Mouse (Mus musculus): ENCODE results near the gene Slc16a14.
A peak's percentile ranks its signal among the peaks of the same experiment; 100 is the strongest.

The Slc16a14 gene

DNA sequence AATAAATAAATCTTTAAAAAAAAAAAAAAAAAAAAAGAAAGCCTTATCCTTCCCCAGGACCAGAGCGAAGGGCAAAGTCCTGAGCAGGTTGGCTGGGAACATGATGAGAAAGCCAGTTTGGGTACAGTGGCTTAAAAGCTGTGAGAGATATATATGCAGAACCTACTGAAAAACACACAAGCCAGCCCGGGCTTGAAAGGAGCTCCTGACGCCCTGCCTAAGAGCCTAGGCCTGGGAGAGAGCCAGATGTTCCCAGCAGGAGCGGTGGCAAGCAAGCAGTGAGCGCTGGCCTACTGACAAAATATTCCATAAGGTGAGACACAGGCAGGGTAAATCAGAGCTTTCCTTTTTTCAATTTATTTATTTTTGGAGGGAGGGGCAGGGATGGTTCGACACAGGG, 68.7 kb downstream of the Slc16a14 start:
- peak in 1 of 2 experiments; percentile 7 for DNase-seq

DNA sequence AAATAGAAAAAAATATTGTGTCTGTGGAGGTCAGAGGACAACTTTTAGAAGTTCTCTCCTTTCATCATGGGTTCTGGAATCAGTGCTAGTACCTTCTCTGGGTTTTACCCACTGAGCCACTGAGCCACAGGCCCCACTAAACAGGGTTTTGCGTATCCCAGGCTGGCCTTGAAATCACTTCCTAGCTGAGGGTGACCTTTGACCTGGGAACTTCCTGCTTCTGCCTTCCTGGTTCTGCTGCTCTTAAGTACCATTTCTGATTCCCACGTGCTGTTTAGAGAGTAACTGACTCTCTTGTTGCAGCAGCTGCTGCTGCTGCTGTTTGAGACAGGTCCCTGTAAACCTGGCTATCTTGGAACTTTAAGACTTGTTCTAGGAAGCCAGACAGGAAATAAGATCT, 70.3 kb downstream of the Slc16a14 start:
- no peak for DNase-seq

DNA sequence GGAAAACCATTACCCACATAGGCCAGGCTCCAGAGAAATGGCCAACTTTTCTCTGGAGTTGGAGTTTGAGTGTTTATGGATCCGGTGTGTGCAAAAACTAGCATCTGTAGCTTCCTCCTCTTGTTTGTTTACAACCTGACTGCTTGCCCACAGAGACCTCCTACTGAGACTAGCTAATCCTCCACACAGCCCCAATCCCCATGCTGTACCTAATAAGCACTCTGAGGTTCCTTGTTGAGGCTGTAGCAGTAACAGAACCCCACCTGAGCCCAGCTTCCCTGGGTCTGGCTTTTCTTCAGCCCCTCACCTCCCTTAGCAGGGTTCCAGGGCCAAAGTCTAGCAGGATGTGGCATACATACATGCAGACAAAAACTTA, 73.7 kb downstream of the Slc16a14 start:
- no peak for DNase-seq

DNA sequence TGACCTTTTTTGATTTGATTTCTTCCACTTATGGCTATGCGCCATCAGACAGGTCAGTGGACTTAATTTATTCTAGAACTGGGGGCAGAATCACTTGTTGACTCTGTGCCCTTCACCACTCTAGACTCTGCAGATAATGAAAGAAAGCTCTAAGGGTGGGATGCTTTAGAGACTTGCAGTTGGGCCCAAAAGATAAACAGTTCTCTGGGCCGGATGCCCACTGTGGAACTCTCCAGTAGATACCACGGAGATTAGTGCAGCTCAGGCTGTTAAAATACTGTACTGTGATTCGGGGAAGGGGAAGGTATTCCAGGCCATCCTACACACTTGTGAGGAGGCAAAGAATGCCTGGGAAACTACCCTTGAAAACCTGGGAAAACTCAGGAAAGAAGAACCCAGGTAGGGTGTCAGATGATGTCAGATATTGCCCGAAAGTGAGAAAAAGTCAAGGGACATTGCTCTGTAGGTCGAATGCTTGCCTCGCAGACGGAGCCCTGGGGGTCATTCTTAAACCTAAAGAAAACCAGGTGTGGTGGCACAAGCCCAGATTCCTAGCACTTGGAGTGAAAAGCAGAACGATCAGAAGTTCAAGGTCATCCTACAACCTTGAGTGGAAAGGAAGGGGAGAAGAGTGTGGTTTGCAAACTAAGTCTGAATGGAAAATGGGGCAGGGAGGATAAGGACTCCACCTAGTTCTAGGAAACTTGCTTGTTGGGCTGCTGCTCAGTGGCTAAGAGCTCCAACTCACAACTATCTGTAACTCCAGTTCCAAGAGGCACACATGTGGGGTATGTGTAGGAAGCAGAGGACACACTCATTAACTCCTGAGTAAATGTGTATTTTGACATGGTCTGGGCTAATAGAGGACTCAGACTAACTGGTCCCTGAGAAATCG, 74.3 kb downstream of the Slc16a14 start:
- no peak for DNase-seq

DNA sequence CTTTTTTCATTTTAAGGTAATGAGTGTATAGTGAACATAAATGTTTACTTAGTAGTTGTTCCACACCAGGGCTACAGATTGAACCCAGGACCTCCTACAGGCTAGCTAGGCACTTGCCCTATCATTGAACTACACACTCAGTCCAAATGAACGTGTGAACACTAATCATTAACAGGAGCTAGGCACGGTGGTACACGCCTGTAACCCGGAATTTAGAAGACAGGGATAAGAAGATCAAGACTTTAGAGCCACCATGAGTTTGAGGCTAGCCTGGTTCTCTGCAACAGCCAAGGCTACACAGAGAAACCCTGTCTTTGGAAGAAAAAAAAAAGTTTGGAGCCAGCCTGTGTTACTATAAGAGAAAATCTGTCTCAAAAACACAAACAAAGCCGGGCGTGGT, 75.3 kb downstream of the Slc16a14 start:
- DNase-seq: no peak

Measured in cerebellum, postnatal 14 days (tissue).